Mouse (Mus musculus): Measurements from ENCODE around the gene Tacr2.
A peak's percentile ranks its signal among the peaks of the same experiment; 100 is the strongest.

The Tacr2 gene

GRCm38 (mm10) chr10:62300006-62300827, 48.0 kb downstream of the Tacr2 start:
- no peak for DNase-seq (ENCODE audit: low read depth, low spot score)

- DNase-seq (ENCODE audit: low read depth, low spot score) = no peak
These were observed 52.9 kb downstream of the Tacr2 start for GRCm38 (mm10) chr10:62305090-62305489.

- no peak for DNase-seq (ENCODE audit: low read depth, low spot score)
These were observed 54.2 kb downstream of the Tacr2 start for GRCm38 (mm10) chr10:62306483-62306882.

- peak; percentile 35 for DNase-seq (ENCODE audit: low read depth, low spot score)
These were observed 56.8 kb downstream of the Tacr2 start for GRCm38 (mm10) chr10:62308896-62309491.

DNA sequence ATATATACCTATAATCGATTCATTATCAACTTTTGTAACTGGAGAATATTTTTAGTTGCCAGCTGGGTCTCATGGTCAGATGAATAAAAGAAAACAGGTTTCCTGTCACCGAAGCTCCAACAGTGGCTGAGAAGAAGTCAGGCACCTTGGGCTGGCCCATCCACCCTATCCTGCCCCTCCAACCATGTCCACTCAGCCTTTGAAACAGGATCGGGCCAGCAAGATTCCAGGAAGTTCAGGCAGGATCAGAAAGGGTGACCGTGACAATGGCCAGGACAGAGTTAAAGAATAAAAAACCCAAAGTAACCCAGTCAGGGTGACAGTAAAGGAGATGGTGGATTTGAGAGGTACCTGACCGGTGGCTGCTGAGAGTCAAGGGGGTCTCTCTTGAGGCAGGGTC, 57.4 kb downstream of the Tacr2 start:
- no peak for DNase-seq (ENCODE audit: low read depth, low spot score)

- DNase-seq (ENCODE audit: low read depth, low spot score) = no peak
These were observed 58.2 kb downstream of the Tacr2 start for GRCm38 (mm10) chr10:62310259-62311039.

- no peak for DNase-seq (ENCODE audit: low read depth, low spot score)
These were observed 59.2 kb downstream of the Tacr2 start for GRCm38 (mm10) chr10:62311464-62311863.

DNA sequence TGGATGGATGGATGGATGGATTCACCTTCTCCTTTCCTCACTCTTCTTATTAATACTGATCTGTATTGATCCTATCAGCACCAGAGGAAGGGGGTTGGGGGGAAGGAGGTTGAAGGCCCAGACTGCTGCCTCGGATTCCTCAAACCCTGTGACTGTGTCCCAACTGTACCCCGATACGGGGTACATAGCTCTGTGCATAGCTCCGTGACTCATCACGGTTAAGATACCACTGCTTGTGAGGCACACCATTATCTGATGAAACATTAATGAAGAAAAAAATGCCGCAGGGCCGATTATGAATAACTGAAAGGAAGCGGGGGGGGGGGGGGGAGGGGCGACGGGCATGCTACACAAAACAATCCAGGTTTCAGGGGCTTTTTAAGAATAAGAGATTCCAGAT, 60.9 kb downstream of the Tacr2 start:
- DNase-seq (ENCODE audit: low read depth, low spot score) = no peak

GRCm38 (mm10) chr10:62313885-62314424, 61.7 kb downstream of the Tacr2 start:
- DNase-seq (ENCODE audit: low read depth, low spot score) = no peak

Measured in mesoderm, embryonic 11.5 days (tissue).